Mouse (Mus musculus): ENCODE data around the gene Iqcf1.

Gene Iqcf1

DNA sequence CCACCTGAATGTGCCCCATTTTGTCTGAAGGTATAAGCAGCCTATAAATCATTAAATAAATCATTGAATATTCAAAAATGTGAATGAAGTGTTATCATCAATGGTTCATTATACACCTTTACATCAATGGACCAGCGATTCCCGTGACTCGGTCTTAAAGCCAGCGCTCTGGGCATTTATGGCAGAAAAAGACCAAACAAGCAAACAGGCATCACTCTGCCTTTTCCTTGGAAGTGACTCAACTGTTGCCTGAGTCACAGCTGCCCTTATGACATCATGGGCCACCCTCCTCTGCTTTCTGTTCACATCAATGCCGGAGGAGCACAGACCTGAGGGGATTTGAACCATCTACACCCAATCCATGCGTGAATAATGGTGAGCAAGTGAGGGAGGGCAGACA, at the start of gene Iqcf1:
Gene Iqcf1, plus strand, starts transcription at position 301 of the 400 bp plus-strand sequence.
- DNase-seq, result no peak

DNA sequence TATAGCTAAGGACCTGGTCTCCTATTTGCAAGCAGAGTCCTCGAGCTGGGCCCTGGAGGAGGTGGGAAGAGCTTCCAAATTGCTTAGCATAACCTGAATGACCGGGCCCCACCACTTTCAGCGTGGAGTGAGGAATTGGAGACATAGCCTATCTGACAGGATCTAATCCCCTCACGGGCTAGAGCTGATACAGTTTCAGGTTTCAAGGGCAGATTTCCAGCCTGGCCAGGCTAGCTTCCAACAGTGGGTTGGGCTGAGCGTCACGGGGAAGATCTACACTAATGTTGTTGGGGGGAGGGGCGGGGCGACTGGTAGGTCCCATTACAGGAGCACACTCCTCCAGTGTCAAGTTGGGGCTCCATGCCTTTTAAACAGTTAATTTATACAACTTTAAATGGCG, 49.1 kb upstream of the Iqcf1 start:
- peak; percentile 88 to 90 for DNase-seq

DNA sequence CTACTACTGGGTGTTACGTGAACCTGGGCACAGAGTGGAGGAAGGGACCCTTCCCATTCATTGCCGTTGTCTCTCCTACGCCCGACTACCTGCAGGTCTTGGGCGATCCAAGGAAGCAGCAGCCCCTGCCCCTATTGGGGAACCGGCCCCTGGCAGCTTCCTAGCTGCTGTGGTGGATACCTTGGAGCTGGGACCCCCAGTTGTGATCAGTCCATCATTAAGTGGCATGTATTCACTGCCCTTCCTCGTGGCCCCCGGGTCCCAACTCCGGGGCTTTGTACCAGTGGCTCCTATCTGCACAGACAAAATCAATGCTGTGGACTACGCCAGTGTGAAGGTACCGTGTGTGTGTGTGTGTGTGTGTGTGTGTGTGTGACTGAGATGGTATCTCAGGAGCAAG, 48.5 kb upstream of the Iqcf1 start:
- DNase-seq, result peak in 1 of 2 experiments; percentile 35

DNA sequence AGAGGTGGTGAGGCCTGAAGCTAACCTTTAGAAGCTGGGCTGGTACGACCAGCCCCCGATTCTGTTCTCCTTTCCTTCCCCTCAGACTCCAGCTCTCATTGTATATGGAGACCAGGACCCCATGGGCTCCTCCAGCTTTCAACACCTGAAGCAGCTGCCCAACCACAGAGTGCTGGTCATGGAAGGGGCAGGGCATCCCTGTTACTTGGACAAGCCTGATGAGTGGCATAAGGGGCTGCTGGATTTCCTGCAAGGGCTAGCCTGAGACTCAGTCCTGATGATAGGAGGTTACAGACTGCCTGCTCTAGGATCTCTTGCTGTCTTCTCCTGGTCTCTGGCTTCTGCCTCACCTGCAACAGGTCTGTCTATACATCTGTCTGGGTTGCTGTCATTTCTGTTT, 47.9 kb upstream of the Iqcf1 start:
- DNase-seq, result no peak

DNA sequence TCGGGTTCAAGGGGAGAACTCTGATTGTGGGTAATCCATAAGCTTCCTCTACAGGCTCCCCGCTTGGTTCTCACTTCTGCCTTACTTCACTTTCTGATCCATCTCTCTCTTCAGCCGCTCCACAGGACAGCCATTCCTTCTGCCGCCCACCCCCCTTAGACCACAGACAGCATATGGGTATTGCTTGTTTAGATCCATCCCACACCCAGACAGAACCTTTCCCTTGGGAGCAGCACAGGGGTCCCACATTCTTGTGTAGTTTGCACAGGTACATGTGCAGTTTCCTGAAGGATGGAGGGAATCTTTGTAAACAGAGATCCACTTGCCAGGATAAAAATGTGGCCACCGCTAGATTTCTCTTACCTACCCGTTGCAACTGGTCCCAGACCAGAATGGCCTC, 47.4 kb upstream of the Iqcf1 start:
- DNase-seq, result peak in 1 of 2 experiments; percentile 40

DNA sequence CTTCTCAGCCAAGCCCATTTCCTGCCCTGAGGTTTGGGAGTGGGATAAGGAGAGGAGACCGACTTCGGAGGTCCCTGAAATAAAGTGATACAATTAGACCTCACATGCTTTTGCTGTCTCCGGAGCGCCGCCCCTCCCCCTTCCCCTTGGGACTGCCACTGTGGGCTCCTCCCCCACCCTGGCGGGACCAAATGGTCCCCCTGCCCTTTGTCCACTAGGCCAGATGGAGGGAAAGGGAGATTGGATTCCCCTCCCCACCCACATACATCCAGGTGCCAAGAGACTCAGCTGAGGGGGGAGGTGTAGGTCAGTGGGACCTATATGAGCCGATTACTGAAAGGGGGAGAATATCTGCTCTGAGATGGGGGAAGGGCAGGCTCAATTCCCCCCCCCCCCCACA, 46.9 kb upstream of the Iqcf1 start:
- peak; percentile 93 to 94 for DNase-seq

DNA sequence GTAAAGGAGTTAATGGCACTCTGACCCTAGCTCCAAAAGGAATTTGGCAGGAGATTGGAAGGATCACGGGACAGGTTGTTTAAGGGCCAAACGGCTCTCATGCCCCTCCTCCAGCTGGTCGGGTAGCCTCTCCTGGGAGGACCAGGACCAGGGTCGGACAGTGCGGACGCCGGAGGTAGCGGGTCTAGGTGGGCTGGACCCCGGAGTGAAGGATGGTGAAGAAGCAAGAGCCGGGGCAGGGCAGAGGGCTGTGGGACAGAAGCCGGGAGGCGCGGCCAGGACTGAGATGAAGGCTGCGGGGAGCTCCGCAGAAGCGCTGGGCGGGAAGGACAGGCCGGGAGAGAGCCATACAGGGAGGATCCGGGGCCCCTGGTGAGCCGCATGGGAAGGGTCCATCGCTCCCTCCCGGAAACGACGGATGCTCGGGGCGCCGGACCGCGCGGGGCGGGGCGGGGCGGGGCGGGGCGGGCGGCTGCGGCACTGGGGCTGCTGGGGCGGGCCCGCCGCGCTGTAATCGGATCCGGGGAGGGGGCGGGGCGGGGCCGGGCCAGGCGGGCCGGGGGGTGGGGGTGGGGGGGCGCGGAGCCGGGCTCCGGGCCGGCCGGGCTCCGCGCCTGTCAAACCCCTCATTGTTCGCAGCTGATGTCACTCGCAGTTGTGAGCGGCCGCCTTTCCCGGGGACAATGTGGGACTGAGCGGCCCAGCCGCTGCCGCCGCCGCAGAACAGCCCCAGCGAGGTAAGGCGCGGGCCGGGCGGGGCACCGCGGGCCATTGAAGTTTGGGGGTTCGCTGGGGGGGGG, 46.3 kb upstream of the Iqcf1 start, which contains the start of gene Pcbp4:
Gene Pcbp4, plus strand, starts transcription at position 21 of the 800 bp plus-strand sequence.
- DNase-seq, result peak; percentile 75 to 78

DNA sequence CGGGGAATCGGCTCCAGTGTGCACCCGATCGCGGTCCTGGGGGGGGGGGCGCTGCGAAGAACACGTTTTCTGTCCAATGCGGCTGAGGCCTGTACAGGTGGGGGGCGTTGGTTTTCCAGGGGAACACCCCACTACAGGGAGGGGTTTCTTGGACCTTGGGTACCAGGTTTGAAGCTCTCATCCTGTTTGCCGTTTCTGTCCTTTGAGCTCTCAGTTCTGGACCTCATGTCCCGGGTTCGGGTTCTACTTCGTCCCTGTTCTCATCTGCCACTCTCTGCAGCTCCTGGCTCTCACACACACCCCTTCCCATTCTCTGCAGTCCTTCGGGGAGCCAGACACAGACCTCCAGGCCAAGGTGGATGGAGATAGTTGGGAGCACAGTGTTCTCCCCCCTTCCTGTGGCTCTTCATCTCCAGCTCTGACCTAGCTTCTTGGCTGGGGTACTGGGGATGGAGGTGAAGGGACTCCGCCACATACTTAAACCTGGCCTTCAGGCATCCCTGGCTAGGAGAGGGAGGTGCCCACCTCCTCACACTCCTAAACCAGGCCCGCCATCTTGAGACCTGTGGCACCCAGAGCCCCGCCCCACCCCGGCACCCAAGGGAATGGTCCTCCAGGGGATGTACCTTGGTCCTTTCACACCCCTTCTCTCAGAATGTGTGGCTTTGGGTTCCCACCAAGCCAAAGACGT, 45.6 kb upstream of the Iqcf1 start:
- DNase-seq, result peak; percentile 67 to 72

DNA sequence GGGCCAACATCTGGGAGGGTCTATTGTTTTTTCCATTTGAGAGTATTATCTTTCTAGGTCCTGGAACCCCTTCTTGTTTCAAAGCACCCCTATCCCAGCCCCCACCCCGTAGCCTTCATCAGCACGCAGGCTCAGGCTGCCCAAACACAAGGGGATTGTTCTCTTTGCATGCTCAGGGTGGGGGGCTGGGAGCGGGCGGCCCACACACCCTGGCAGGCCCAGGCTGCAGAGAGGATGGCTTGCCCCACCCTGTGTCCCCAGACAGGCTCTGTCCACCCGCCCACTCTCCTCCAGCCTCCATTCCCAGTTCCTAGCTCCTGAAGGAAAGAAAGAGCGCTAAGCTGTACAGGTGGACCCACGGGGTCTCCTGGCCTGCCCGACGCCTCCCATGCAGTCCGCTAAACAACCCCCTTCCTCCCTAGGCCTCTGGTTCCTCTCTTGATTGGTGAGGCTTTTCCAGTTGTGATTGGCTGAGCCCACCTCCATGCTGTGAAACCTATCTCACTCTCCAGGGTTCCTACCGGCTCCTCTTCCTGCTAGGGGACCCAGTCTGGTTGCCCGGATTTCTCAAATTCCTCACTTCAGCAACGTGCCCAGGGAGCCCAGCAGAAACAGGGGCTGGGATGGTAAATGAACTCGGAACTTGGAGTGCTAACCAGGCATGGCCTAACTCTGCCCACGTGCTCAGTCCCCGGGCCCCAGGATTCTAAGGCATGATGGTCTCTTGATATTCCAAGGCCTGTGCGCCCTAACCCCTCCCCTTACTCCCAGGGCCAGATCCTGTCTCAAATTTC, 44.7 kb upstream of the Iqcf1 start:
- DNase-seq, result peak; percentile 38 to 50

DNA sequence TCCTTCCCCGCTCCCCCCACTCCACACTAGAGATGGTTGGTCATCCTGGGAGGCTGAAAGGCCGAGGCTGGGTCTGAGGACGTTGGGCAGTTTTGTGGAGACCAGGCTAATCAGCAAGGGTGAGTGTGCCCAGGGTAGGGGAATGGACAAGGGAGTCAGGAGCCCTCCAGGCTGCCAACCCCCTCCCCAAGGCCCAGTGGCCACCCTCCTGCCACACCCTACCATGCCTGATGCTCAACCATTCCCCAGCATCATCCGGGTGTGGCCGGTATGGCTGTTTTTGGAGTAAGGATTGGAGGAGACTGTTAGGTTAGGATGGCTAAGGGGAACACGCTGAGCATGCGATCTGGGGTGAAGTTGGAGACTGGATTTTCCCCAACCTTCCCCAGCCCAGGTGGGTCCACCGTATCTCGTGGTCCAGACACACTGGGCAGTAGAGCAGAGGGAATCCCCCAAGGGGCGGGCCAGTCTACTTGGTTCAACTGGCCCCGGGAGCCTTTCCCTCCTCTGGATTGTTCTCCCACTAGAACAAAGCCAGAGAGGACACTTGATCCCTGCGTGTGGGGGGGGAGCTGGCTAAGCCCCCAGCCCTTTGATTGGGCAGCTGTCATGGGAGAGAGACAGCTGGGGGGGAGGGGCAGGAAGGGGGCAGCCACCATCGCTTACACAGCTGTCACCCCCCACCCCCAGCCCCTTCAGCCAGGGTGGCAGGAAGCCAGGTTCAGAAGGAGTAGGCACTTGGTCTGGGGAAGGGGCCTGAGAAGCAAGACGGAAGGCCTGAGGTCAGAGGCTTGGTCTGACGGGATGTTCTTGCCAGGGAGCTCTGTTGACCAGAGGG, 43.2 kb upstream of the Iqcf1 start:
- peak; percentile 61 to 81 for DNase-seq

DNA sequence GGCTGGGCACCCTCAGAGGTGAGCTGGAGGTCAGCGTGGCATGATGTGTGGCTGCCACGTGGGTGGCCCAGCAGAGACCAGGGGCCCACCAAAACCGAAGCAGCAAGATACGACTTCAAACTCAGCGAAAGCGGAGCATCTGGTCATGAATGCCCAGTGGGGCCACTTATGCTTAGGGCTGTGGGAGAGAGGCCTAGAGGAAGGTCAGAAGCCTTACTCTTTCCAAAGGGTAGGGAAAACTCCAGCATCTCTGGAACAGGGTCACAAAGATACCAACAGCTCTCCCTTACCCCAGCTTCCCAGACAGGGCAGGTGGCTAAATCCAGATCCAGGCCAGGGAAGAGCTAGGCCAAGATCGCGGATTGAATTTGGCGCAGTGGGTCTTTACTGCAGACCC, 42.6 kb upstream of the Iqcf1 start:
- peak; percentile 45 to 60 for DNase-seq

DNA sequence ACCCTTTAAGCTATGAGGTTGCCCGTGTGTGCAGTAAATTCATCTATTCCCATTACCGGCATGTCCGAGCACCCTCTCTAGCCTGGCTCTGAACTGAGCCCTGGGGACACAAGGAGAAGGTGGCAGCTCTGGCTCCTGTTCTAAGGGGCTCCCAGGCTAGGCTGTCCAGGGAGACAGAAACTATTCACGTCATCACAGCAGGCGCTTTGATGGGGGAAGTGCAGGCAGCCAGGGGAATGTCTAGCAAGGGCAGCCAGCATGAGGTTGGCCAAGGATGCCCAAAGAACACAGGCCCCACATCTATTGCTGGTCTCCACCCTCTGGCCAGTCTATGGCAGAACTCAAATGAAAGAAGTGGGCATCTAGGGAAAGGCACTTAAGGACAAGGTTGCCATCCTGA, 41.8 kb upstream of the Iqcf1 start:
- DNase-seq, result peak; percentile 49 to 58

DNA sequence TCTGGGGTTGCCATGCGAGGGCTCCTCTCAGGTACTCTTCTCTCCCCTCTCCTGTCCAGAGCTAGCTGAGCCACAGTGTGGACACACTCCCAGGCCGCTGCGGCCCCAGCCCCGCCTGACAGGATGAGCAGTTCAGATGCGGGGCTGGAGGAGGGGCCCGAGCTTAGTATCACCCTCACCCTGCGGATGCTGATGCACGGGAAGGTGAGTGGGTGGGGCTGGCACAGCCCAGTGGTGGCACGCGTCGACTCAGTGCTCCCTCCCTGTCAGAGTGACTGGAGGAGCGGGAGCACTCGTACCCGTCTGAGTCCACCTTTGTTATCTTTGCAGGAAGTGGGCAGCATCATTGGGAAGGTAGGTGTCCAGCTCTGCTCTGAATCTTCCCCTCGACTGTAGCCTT, 39.8 kb upstream of the Iqcf1 start:
- DNase-seq, result peak; percentile 42 to 50

DNA sequence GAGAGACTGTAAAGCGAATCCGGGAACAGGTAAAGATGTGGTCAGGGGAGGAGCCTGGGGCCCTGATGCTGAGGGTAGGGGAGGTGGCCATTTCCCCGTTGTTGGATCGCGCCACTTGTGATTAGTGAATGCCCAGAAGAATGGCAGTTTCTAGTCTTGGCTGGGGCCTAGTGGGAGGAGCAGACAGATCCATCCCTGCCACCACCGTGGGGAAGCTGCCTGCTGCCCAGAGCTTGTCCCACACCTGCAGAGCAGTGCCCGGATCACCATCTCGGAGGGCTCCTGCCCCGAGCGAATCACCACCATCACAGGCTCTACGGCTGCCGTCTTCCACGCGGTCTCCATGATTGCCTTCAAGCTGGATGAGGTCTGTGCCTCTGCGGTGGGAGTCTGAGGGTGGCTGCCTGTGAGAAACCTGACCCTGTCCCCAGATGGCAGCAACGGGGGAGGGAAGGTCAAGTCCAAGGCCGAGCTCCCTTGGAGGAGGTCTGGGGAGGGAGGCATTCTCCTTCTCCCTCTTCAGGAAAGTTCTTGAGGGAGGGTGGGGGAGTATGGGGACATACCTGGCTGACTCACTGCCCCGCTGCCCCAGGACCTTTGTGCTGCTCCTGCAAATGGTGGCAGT, 39.3 kb upstream of the Iqcf1 start:
- DNase-seq, result peak; percentile 63 to 73

DNA sequence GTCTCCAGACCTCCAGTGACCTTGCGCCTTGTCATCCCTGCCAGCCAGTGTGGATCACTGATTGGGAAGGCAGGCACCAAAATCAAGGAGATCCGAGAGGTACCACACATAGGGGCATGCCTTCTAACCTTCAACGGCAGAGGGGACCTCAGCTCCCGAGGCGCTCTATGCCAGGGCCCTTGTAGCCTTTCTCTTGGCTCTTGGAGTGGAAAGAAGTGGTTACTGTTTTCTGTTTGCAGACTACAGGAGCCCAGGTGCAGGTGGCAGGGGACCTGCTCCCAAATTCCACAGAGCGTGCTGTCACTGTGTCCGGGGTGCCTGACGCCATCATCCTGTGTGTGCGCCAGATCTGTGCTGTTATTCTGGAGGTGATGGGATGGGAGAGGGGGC, 38.7 kb upstream of the Iqcf1 start:
- DNase-seq, result no peak

DNA sequence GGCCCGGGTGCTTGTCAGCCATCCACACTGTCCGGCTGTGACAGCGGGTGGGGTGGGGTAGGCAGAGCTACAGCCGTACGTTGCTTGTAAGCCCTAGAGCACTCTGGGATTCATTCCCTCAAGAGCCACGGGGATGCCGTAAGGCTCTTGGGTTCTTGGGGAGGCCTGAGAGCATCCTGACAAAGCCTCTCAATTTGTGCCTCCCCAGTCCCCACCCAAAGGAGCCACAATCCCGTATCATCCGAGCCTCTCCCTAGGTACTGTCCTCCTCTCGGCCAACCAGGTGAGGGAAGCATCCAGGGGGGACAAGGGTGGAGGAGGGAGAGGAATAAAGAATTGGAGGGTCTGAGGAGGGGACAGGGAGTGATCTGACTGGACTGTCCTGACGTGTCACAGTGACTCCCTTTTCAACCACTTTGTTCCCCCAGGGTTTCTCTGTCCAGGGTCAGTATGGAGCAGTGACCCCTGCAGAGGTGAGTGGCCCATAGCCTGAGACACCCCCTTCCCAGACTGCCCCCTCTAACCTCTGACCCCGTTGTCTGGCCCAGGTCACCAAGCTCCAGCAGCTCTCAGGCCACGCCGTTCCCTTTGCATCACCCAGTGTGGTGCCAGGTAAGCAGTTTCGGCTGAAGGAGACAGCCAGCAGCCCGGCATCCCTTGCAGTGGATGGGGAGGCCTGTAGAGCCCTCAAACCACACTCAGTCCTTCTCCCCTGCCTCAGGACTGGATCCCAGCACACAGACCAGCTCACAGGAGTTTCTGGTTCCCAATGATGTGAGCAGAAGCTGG, 37.9 kb upstream of the Iqcf1 start:
- DNase-seq, result peak; percentile 37 to 49

DNA sequence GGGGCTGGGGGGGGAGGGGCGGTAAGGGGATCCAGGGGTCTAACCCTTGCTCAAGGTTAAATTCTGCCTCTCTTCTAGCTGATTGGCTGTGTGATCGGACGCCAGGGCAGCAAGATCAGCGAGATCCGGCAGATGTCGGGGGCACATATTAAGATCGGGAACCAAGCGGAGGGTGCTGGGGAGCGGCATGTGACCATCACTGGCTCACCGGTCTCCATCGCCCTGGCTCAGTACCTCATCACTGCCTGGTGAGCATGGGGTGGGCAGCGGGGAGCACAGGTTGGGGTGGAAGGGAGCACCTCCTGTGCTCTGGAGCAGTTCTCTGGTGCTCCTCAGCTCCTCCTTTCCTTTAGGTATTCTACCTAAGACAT, 37.4 kb upstream of the Iqcf1 start:
- peak; percentile 45 to 48 for DNase-seq

DNA sequence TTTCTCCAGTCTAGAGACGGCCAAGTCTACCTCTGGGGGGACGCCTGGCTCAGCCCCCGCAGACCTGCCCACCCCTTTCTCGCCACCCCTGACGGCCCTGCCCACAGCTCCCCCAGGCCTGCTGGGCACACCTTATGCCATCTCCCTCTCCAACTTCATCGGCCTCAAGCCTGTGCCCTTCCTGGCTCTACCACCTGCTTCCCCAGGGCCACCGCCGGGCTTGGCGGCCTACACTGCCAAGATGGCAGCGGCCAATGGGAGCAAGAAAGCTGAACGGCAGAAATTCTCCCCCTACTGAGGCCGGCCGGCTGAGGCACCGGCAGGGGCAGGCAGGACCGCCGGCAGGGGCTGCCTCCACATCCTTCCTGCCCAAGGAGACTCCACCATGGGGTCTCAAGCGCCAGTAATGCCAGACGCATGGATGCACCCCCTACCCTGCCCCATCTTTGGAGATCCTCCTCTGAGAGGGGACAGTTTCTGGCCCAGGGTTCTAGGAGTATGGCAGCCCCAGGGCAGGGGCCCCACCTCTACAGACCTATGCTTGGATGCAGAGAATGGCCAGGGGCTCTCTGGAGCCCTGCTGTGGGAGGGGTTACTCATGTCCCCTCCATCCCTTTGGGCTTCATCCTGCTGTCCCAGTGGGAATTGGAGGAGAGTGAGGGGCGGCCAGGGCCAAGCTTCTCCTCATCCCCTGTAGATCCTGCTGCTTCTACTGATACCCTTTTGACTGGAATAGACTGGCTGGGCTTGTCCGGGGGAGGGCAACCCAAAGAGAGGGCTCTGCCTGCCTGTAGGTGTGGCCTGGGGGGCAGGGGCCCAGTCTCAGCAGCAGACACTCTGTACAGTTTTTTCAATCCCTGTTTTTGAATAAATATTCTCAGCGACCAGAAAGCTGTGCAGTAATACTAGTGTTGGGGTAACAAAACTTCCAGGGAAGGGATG, 36.4 kb upstream of the Iqcf1 start:
- peak; percentile 85 to 93 for DNase-seq

DNA sequence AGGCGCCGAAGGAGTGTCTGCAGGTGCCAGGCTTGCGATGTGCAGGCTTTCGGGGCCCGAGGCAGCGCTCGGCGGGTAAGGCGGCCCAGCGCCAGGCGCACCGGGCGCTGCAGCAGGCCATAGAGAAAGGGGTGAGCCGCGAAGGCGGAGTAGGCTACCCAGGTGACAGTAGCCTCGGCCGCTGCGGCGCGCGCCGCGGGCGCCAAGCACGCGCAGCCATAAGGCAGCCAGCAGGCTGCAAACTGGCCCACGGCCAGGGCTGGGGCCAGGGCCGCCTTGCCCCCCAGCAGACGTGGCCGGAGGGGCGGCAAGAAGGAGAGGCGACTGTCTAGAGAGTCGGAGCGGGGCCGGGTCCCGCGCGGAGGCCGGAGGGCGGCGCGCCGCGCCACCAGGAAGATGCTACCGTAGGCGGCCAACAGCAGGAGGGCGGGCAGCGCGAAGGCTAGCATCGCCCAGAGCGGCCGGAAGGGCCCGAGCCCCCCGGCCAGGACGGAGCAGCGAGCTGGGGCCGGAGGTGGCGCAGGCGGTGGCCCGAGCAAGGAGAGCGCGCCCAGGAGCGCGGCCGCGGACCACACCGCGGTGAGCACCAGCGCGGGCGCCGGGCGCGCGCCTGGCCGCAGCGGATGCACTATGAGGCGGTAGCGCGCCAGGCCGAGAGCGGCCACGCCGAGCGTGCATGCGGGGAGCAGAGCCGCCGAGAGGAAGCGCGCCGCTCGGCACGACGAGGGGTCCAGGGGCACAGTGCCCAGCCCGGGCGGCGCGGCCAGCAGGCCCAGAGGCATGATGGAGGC, 34.8 kb upstream of the Iqcf1 start:
- peak; percentile 92 to 93 for DNase-seq

Measured in cerebellum, postnatal 14 days (tissue).